ENCODE assay signal across 7 mouse cellular contexts in genomic region chr1:36943653-36944052, GRCm38 (mm10). TPM values are rescaled to one million over a fixed set of nuclear protein-coding genes. Genes with fewer than 3 reads are reported as not detected.
DNase-seq lines count a peak whose midpoint lies in the region; ATAC-seq lines count a peak whose summit lies in the region.

TSS of gene Tmem131 (minus strand) at chr1:36943666.

- H3K27ac ChIP-seq in embryonic facial prominence, embryonic 14.5 days (replicated peaks; ENCODE audit: low read depth, low read length) = no peak within 1 kb of the TSS
- H3K27ac ChIP-seq in liver, embryonic 15.5 days (replicated peaks) = peak within 1 kb of the TSS; percentile 66

- no peak within 1 kb of the TSS for H3K9ac ChIP-seq in embryonic facial prominence, embryonic 14.5 days (ENCODE audit: low read depth, low read length)
- H3K9ac ChIP-seq in liver, embryonic 15.5 days = peak within 1 kb of the TSS; percentile 35; the same call in 1 of the 2 replicates

- H3K4me3 ChIP-seq in embryonic facial prominence, embryonic 14.5 days (ENCODE audit: low read depth, low read length) = no peak within 1 kb of the TSS
- peak within 1 kb of the TSS; percentile 42 for H3K4me3 ChIP-seq in liver, embryonic 15.5 days (replicated peaks)

- H3K4me1 ChIP-seq in embryonic facial prominence, embryonic 14.5 days (ENCODE audit: control insufficient read depth, insufficient read depth, low read length) = peaks cover 6% of the 10 kb centered on the region
- H3K4me1 ChIP-seq in liver, embryonic 15.5 days (replicated peaks) = peaks cover 50% of the 10 kb centered on the region

- 65% methylated on average over 5 of the region's 5 CpGs for WGBS in embryonic facial prominence, embryonic 14.5 days
- 18% methylated on average over 5 of the region's 5 CpGs for WGBS in liver, embryonic 15.5 days (ENCODE audit: insufficient replicate concordance)

- no peak for ATAC-seq in embryonic facial prominence, embryonic 14.5 days (ENCODE audit: low read depth)
- ATAC-seq in liver, embryonic 15.5 days (ENCODE audit: insufficient read depth) = peak; percentile 42

- no peak for DNase-seq in urinary bladder, adult 2 months (ENCODE audit: low spot score)
- no peak for DNase-seq in urinary bladder, postnatal 10 days (ENCODE audit: low spot score)
- DNase-seq in embryonic facial prominence, embryonic 14.5 days (ENCODE audit: low spot score) = no peak
- no peak for DNase-seq in heart, postnatal 4 days
- no peak for DNase-seq in natural killer cell, adult 2 months (ENCODE audit: low spot score in 2 of 2)
- DNase-seq in thymus, adult 18-20 months = no peak

- no peak within 1 kb of the TSS for H3K4me2 ChIP-seq in embryonic facial prominence, embryonic 14.5 days (ENCODE audit: low read depth, low read length)
- peak within 1 kb of the TSS; percentile 67 for H3K4me2 ChIP-seq in liver, embryonic 15.5 days

- H3K36me3 ChIP-seq in embryonic facial prominence, embryonic 14.5 days (ENCODE audit: control insufficient read depth, insufficient read depth, low read length) = no peaks in the 10 kb centered on the region
- H3K36me3 ChIP-seq in liver, embryonic 15.5 days (replicated peaks) = no peaks in the 10 kb centered on the region

- H3K9me3 ChIP-seq in embryonic facial prominence, embryonic 14.5 days (ENCODE audit: control insufficient read depth, low read length) = no peaks in the 10 kb centered on the region
- no peaks in the 10 kb centered on the region for H3K9me3 ChIP-seq in liver, embryonic 15.5 days (replicated peaks)

- H3K27me3 ChIP-seq in embryonic facial prominence, embryonic 14.5 days (replicated peaks; ENCODE audit: control insufficient read depth, insufficient read depth, low read length) = no peaks in the 10 kb centered on the region
- no peaks in the 10 kb centered on the region for H3K27me3 ChIP-seq in liver, embryonic 15.5 days

RNA-seq across cellular contexts. Expression of gene Tmem131, which starts in this region (rescaled TPM):
- 15.0 and 26.4 TPM in 2 replicates for polyA plus RNA-seq in urinary bladder, adult 2 months (2012; rRNA removed)
- 21.3 and 22.4 TPM in 2 replicates for polyA plus RNA-seq in embryonic facial prominence, embryonic 14.5 days (2014; fragmentation: Nextera tagmentation; extraction: Ambion mirVana)
- total RNA-seq in heart, postnatal 4 days (2021) = 10 to 100 TPM; 37.3 to 40.6 TPM
- polyA plus RNA-seq in liver, embryonic 15.5 days (2015; fragmentation: Nextera tagmentation; extraction: Ambion mirVana) = 8.0 and 8.6 TPM in 2 replicates
